Mouse (Mus musculus) kidney, embryonic 16.5 days (tissue): ENCODE results near the gene Ptgdr2. TPM values are rescaled to one million over a fixed set of nuclear protein-coding genes. Genes with fewer than 3 reads are reported as not detected.

ENCODE experiments used
- ATAC-seq: fragments of 200-750 bp; cut with Nextera tagmentation; 2 replicates; pipeline ENCODE4 v1.8.0; 2017; ENCODE audit warnings: moderate TSS enrichment; ENCODE audit not compliant: low FRiP score, low TSS enrichment
- H3K27ac ChIP-seq: fragments of 300-500 bp; sonication (generic); 2 replicates; pipeline ENCODE4 v1.5.1; 2014; ENCODE audit warnings: low read length
- H3K27me3 ChIP-seq: fragments of 300-500 bp; sonication (generic); 2 replicates; pipeline ENCODE4 v1.6.1; 2014; ENCODE audit warnings: low read length, control low read depth, mixed read lengths; ENCODE audit not compliant: insufficient read depth
- H3K36me3 ChIP-seq: fragments of 300-500 bp; sonication (generic); 2 replicates; pipeline ENCODE4 v1.6.1; 2014; ENCODE audit warnings: low read length, control low read depth, mixed read lengths; ENCODE audit not compliant: insufficient read depth
- H3K4me1 ChIP-seq: fragments of 300-500 bp; sonication (generic); 2 replicates; pipeline ENCODE4 v1.6.1; 2014; ENCODE audit warnings: low read length, control low read depth, mixed read lengths; ENCODE audit not compliant: insufficient read depth
- H3K4me2 ChIP-seq: fragments of 300-500 bp; sonication (generic); replicated peaks from 2 replicates; pipeline ENCODE4 v1.6.1; 2014; ENCODE audit warnings: low read depth, low read length
- H3K4me3 ChIP-seq: fragments of 300-500 bp; sonication (generic); 2 replicates; pipeline ENCODE4 v1.5.1; 2014; ENCODE audit warnings: mild to moderate bottlenecking, low read length
- H3K9ac ChIP-seq: fragments of 300-500 bp; sonication (generic); replicated peaks from 2 replicates; pipeline ENCODE4 v1.6.1; 2014; ENCODE audit warnings: low read length
- H3K9me3 ChIP-seq: fragments of 300-500 bp; sonication (generic); 2 replicates; pipeline ENCODE4 v1.6.1; 2016; ENCODE audit warnings: low read length, control low read depth
- WGBS: fragments of 180-500 bp; shearing (Covaris S2); extraction: QIAGEN DNeasy Blood & Tissue Kit; methylation state at CpG from one replicate; pipeline ENCODE4 v1.1.7; 2014; 5-methylcytosine and 5-hydroxymethylcytosine counted together
- polyA plus RNA-seq: library from polyadenylated mRNA; unstranded; fragments of >200 nt; fragmentation: Nextera tagmentation; extraction: Ambion mirVana; gene quantifications from 2 replicates; pipeline ENCODE4 v1.2.1, GENCODE M21; 2015

Gene Ptgdr2
- polyA plus RNA-seq, 1 experiment from 2014 or later, result 0.10 TPM

DNA sequence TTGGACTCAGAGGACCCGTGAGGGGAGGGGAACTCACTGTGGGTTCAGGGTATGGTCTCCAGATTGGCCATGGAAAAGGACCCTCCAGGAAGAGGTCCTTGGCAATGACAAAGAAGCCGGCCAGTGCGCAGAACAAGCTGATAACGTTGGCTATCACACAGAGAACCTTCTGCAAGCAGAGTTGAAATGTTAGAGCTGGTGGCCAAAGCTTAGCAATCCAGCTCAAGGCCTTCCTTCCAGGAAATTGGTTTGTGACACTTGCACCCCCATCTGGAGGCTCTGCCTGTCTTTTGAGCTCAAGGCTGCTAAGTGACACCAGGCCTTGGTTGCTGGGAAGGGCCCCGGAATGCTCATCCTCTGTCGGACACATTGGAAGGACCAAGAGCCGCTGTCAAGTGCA lies 28.8 kb downstream of the Ptgdr2 start:
- Histone ChIP-seq H3K36me3 (no peaks in the 10 kb centered on the region), H3K27ac (no peak overlapping the region), H3K27me3 (no peaks in the 10 kb centered on the region), H3K4me1 (no peaks in the 10 kb centered on the region), H3K4me3 (no peak overlapping the region), H3K9ac (no peak overlapping the region), H3K9me3 (0 out of 2 replicates have a peak, but pooled peaks cover 1% of the 10 kb centered on the region), H3K4me2 (no peak overlapping the region)
- ATAC-seq, result no peak
- WGBS, result 89% methylated on average over 7 of the region's 7 CpGs

DNA sequence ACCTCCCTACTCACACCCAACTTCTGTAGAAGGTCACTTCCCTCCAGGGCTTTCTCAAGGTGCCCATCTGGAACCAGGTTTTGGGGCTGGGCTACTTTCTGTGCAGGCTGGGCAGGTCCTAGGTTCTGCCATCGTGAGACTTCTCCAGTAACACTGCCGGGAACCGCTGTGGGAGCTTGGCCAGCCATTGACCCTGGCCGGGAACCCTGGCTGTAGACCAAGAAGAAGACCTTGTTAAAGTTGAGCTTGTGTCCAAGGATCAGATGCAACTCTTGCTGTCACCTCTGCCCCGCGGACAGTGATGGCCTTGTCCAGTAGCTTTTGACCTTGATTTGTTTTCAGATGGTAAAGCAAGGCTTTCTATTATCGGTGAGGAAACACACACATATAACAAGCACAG lies 31.6 kb downstream of the Ptgdr2 start:
- Histone ChIP-seq H3K4me1 (peaks cover 1% of the 10 kb centered on the region), H3K27ac (no peak overlapping the region), H3K9me3 (peaks cover 6% of the 10 kb centered on the region; the same call in 1 of the 2 replicates), H3K36me3 (no peaks in the 10 kb centered on the region), H3K4me2 (no peak overlapping the region), H3K9ac (no peak overlapping the region), H3K27me3 (no peaks in the 10 kb centered on the region), H3K4me3 (no peak overlapping the region)
- no peak for ATAC-seq
- 86% methylated on average over 7 of the region's 7 CpGs for WGBS

DNA sequence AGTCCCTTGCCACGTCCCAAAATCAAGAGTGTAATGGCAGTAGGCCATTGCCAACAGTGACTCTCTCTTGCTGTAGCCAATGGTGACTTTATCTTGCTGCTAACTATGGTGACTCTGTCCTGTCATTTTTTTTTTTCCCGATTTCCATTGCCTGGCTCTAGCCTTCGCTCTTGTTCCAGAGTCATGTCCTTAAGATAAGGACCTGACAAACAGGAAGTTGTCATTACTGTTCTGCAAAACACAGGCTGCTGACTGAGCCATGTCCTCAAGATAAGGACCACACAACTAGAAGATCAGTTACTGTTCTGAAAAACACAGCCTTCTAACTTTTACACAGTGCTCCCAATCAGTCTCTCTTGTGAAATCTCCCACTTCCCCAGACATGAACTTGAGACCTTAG lies 33.5 kb downstream of the Ptgdr2 start:
- Histone ChIP-seq H3K27ac (no peak overlapping the region), H3K27me3 (no peaks in the 10 kb centered on the region), H3K4me2 (no peak overlapping the region), H3K4me3 (no peak overlapping the region), H3K36me3 (no peaks in the 10 kb centered on the region), H3K9me3 (peaks cover 6% of the 10 kb centered on the region; the same call in 1 of the 2 replicates), H3K4me1 (peaks cover 12% of the 10 kb centered on the region), H3K9ac (no peak overlapping the region)
- ATAC-seq, result no peak
- WGBS, result 65% methylated on average over 3 of the region's 3 CpGs

DNA sequence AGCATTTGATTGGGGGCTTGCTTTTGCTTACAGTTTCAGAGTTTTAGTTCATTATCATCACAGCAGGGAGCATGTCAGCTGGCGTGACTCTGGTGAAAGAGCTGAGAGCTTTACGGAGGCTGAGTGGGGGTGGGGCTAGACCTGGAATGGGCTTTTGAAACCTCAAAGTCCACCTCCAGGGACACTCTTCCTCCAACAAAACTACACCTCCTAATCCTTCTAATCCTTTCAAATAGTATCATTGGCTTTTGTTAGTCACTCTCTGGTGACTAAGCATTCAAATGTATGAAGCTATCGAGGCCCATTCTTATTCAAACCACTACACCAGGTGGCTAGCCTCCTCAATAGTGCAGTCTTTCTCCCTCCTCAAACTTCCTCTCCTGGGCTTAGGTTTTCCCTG lies 35.7 kb downstream of the Ptgdr2 start:
- no peak overlapping the region for H3K4me2 ChIP-seq
- H3K27ac ChIP-seq, result no peak overlapping the region
- no peaks in the 10 kb centered on the region for H3K36me3 ChIP-seq
- H3K4me3 ChIP-seq, result no peak overlapping the region
- peaks cover 12% of the 10 kb centered on the region for H3K4me1 ChIP-seq
- H3K9me3 ChIP-seq, result peaks cover 6% of the 10 kb centered on the region; the same call in 1 of the 2 replicates
- no peaks in the 10 kb centered on the region for H3K27me3 ChIP-seq
- no peak overlapping the region for H3K9ac ChIP-seq
- 78% methylated on average over 3 of the region's 3 CpGs for WGBS
- ATAC-seq, result no peak

DNA sequence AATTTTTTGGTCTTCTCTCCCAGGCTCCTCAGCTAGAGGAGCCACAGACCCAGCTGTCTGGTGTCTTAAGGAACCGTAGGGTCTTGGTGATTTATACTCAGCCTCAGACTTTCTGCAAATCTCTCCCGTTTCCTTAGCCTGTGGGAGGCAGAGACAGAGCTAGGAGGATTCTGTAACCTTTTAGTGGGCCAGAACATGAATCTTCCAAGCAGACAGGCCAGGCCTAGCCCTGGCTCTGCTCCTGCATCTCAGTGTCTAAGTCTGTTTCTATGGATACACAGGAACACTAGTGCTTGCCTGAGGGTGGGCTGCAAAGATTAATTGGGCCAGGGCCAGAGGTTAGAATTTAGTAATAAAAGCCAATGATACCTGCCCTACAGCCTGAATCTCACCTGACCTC lies 36.2 kb downstream of the Ptgdr2 start:
- Histone ChIP-seq H3K27ac (no peak overlapping the region), H3K4me1 (peaks cover 12% of the 10 kb centered on the region), H3K9me3 (peaks cover 6% of the 10 kb centered on the region; the same call in 1 of the 2 replicates), H3K4me2 (no peak overlapping the region), H3K9ac (no peak overlapping the region), H3K36me3 (no peaks in the 10 kb centered on the region), H3K27me3 (no peaks in the 10 kb centered on the region), H3K4me3 (no peak overlapping the region)
- 13% methylated on average over 2 of the region's 2 CpGs for WGBS
- peak; percentile 78 for ATAC-seq

DNA sequence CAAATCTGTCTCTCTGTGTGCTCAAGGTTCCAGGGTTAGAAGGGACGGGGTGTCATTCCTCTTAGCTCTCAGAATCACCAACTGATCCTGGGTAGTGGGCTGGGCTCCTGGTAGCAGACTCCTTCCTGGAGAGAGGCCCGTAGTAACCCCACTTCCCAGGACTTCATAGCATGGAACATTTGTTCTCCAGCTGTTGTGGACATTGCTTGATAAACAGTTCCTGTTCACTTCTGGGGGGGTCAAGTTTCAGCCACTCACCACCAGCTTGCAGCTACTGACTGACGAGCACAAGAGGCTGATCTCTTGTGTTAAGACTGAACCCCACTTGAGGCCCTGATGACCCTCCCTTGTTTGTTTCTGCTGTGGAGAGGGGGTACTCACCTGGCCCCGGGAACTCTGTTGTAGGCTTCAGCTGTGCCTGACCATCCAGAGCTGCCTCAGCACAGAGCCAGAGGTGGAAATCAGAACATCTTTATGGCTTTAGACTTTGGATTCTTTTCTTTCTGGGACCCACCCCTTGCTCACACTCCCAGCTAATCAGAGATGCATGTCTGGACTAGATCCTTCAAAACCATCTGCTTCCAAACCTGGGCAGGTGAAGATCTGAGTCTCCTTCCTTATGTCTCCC lies 37.4 kb downstream of the Ptgdr2 start, which contains the start of gene Ms4a10:
Ms4a10 (minus strand) TSS at position 433 of the 628 bp plus-strand sequence.
- peaks cover 6% of the 10 kb centered on the region; the same call in 1 of the 2 replicates for H3K9me3 ChIP-seq
- H3K27ac ChIP-seq, result peak within 1 kb of the TSS; percentile 45; the same call in 1 of the 2 replicates
- peaks cover 13% of the 10 kb centered on the region for H3K4me1 ChIP-seq
- H3K4me2 ChIP-seq, result no peak within 1 kb of the TSS
- 16% methylated on average over 4 of the region's 4 CpGs for WGBS
- peak within 1 kb of the TSS; percentile 12; the same call in 1 of the 2 replicates for H3K9ac ChIP-seq
- no peaks in the 10 kb centered on the region for H3K36me3 ChIP-seq
- peak; percentile 63 for ATAC-seq
- no peak within 1 kb of the TSS for H3K4me3 ChIP-seq
- H3K27me3 ChIP-seq, result no peaks in the 10 kb centered on the region

DNA sequence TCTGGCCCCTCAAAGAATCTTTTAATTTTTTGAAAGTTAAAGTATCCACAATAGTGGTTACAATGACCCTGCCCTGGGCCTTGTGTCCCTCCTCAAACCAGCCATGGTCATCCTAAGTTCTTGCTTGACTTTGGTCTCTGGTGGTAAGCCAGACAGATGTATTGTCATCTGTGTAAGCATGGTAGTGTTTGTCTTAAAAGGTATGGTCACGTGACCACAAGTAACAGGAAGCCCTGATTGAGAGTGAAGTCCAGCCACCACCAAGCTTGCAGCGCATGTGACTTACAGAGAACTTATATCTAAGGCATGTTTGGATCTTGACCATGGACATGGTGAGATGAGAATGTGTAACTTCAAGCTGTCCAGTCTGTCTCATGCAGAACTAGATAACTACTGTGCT lies 38.2 kb downstream of the Ptgdr2 start:
- 74% methylated on average over 2 of the region's 2 CpGs for WGBS
- Histone ChIP-seq H3K9me3 (peaks cover 6% of the 10 kb centered on the region; the same call in 1 of the 2 replicates), H3K4me3 (no peak overlapping the region), H3K4me1 (peaks cover 18% of the 10 kb centered on the region), H3K27ac (no peak overlapping the region), H3K36me3 (no peaks in the 10 kb centered on the region), H3K27me3 (no peaks in the 10 kb centered on the region), H3K4me2 (no peak overlapping the region), H3K9ac (no peak overlapping the region)
- ATAC-seq, result no peak

DNA sequence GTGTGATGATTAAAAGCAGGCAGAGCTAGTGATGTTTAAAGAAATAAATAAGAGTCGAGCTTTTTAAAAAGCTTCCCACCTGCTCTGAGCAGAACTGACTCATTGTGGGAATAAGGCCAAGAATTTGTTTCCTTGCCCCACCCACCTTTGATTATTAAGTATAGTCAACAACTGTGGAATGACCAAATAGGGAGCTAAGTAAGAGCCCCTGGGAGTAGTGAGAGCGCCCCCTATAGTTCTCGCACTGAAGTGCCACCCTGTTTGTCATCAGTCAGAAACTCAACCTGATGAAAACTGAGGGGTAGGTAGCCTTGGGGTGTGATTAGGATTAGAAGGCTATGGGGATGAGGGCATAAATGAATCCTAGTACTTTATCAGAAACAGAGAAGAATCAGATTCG lies 39.4 kb downstream of the Ptgdr2 start:
- Histone ChIP-seq H3K36me3 (no peaks in the 10 kb centered on the region), H3K9me3 (no peaks in the 10 kb centered on the region; the same call in 1 of the 2 replicates), H3K27ac (no peak overlapping the region), H3K4me2 (no peak overlapping the region), H3K9ac (no peak overlapping the region), H3K4me1 (peaks cover 18% of the 10 kb centered on the region), H3K4me3 (no peak overlapping the region), H3K27me3 (no peaks in the 10 kb centered on the region)
- 43% methylated on average over 4 of the region's 4 CpGs for WGBS
- no peak for ATAC-seq

DNA sequence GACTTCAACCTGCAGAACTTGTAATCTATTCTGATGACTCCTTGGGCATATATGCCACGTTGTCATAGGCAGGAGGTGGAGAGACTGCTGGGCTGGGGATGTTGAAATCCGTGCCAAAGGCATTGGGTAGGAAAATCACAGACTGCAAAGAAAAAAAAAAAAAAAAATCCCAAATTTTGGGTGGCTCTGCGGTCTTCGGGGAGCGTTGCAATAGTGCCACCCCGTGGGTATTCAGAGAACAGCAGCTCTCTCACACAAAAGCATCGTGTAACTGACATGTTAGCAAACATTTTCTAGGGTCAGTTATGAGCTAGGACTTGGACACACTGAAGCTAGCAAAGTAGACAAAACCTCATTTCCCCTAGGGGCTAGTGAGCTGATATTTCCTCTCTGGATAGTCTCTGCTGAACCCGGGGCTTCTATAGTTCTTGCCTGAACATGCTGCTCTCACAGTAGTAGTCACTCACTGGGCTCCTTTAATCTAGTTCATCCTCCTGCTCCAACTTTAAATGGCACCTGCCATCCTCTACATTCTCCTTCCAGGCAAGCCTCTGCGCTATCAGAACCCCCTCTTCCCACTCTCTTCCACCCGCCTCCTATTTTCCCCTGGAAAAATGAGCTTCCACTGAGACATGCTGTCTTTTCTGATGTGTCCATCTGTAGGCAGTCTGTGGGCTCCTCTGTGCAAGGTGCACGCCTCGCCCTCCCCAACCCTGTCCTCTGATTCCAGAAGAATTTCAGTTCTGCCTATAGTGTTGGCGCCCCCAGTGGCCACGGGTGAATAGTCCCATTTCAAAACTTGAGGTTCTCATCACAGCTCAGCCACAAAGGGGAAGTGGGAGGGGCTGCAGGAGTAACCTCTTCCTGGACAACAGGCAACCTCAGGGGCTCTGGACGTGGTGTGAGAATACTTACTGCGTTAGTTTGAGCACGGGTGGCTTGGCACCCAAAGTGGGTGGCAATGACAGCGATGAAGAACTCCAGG lies 42.5 kb downstream of the Ptgdr2 start:
- H3K4me3 ChIP-seq, result no peak overlapping the region
- no peaks in the 10 kb centered on the region for H3K36me3 ChIP-seq
- H3K9me3 ChIP-seq, result no peaks in the 10 kb centered on the region
- WGBS, result 15% methylated on average over 18 of the region's 18 CpGs
- peaks cover 8% of the 10 kb centered on the region for H3K4me1 ChIP-seq
- peak overlapping the region; percentile 18; the same call in 1 of the 2 replicates for H3K4me2 ChIP-seq
- 0 out of 2 replicates have a peak overlapping the region, but pooled peaks have one; percentile 15 for H3K9ac ChIP-seq
- H3K27ac ChIP-seq, result no peak overlapping the region
- ATAC-seq, result peak; percentile 40
- H3K27me3 ChIP-seq, result no peaks in the 10 kb centered on the region
